Mouse (Mus musculus) adrenal gland, adult 10 weeks (tissue): ENCODE data around the gene Tfap2b. TPM values are rescaled to one million over a fixed set of nuclear protein-coding genes. Genes with fewer than 3 reads are reported as not detected.

Experiments used
- polyA plus RNA-seq: library from polyadenylated mRNA; stranded (reverse); fragments of 350-450 nt; fragmentation: Illumina TruSeq; extraction: RNeasy Lipid Tissue Mini Kit (QIAGEN cat#74804); gene quantifications from one replicate; pipeline ENCODE4 v1.2.3, GENCODE M21; 2014; ENCODE audit warnings: low read depth, low replicate concordance

The Tfap2b gene
- 14.6 TPM for polyA plus RNA-seq

GRCm38 (mm10) chr1:19208641-19209358, at the start of gene Tfap2b:
Gene Tfap2b, plus strand, starts transcription at chr1:19208914.

Other genes with a start within 250 kb of the Tfap2b start
- not detected for gene Tfap2d, start 105.9 kb upstream of the Tfap2b start, polyA plus RNA-seq